Mouse (Mus musculus) heart, postnatal 36 days (tissue): ENCODE data around the gene Zfp28. TPM values are rescaled to one million over a fixed set of nuclear protein-coding genes. Genes with fewer than 3 reads are reported as not detected.

Experiments
- DNase-seq, 2 experiments: peaks; one replicate each; pipeline ENCODE4 v3.0.0; 2021 to 2022
- intact Hi-C: fragments of 180-260 bp; cut with DNase I; formaldehyde crosslinking; loops from one replicate; pipeline ENCODE4 v1.15.1; 2025
- total RNA-seq, 2 experiments: library from RNA; stranded (reverse); gene quantifications; 2 replicates each; pipeline ENCODE4 v1.2.3; 2021

The Zfp28 gene
- total RNA-seq, 2 experiments from 2014 or later, result 2.9 to 3.1 TPM

DNA sequence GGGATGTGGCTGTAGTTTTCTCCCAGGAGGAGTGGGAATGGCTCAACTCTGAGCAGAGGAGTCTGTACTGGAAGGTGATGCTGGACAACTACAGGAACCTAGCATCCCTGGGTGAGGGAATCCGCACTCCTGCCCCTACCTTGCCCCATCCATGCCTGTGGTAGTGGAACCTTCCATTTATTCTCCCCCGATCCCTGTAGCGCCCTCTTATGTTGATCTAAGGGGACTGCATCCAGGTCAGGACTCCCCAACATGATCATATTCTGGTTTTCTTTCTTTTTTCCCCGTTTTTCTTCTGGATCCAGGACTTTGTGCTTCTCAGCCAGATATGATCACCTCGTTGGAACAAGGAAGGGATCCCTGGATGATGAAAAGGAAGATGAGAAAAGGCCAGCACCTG is 6.4 kb downstream of the Zfp28 start:
- DNase-seq, result no peak
- intact Hi-C loops, result loop anchor here (10.0 kb wide), 1 partner anchor 215 kb away; the partner anchor contains the start of gene Zfp444

DNA sequence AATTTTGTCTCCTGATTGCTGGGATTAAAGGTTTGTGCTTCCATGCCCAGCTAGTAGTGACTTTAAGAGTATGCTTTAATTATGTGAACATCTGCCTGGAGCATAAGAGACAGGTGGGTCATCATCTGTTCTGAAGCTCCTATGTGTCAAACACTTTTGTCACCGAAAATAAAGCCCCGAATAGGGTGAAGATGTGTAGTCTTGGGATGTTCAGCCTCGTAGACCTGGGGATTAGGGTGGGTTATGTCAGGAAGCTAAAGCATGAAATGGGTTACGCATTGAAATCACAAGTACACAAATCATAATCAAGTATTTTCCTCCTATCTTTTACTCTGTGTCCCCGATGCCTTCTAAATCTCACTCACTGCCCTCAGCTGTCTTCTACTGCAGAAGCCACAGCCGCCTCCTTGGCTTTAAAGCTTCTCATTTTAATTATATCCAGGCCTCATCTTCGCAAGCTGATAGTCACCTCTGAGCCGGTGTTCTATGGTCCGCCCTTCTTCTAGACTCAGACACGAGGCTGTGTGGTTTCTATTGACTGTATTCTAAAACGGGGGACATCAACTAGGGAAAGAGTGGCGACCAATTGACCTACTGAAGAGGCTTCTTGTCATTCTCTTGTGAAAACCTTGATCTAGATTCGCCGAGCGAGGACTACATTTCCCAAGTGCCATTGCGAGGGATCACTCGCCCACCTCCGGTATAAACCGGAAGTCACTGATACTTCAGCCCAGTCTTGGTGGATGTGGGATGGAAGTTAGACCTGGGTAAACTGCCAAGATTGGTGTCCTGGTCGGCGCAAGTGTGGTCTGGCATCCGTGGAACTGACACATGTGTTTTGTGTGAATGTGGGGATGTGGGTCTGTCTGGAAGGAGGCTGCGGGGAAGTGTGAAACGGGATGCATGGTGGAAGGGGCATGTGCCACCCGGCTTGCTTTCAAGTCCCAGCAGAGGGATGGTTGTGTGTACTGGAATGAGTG is 15.2 kb downstream of the Zfp28 start, which contains the start of gene Smim17:
Gene Smim17, plus strand, starts transcription at position 720 of the 980 bp plus-strand sequence.
- DNase-seq, result peak; percentile 27 to 34
- intact Hi-C loops, result loop anchor here (2.0 kb wide), 1 partner anchor 15 kb away; the partner anchor contains the start of gene Zfp28

DNA sequence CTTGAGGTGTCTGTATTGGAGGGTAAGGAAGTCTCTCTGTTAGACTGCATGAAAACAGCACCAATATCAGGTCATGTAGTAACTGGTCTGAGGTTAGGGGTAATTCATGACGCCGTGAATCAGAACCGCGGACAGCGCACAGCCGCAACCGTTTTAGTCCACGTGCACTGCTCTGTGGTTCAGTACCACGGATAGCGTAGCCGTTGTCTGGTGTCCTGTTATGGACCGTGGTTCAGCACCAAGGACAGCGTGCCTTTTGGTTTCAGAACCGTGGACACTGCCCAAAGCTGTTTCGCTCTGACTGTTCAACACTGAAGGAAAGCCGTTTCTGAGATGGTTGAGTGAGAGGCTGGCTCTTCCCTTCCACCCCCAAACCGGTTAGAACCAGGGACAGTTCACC is 26.9 kb downstream of the Zfp28 start, which contains the start of gene Gm20715:
Gene Gm20715, plus strand, starts transcription at position 235 of the 400 bp plus-strand sequence.
- intact Hi-C loops, result loop anchor here (1.0 to 10.0 kb wide), 3 partner anchors 27 to 265 kb away; partner anchors contain the start of genes Zfp28 and Zfp78
- peak; percentile 93 to 95 for DNase-seq

DNA sequence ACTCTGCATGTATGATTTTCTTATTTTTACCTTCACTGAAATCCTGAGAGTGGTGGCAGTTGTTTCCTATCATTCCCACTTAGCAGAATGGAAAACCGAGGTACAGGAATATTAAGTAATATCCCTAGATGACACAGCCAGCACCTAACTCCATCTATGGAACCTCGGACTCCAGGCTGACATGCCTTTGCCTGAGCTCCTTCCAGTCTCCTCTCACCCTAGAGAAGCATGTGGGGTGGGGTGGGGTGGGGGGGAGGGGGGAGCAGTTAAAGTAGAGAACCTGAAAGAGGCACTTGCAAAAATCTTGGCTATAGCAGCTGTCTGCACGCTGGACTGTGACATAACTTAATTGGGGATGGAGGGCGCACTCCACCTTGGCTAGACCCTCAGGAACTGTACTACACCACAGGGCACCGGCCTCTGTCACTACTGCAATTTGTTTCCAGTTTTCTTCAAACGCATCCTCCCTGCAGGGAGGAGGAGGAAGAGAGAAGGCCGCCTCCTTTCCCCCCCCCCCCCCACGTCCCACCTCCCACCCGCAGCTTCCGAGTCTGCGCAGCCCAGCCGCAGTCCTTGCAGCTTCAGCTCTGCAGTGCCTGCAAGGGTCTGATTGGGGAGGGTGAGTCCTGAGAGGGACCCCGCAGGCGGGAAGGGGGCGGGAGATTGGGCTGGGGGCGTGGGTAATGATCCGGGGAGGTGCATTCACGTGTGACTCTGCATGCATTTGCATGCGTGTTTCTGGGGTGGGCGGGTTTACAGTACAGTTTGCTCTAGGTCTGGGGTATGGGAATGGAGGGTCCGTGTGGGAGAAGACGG is 31.7 kb downstream of the Zfp28 start:
- no peak for DNase-seq
- intact Hi-C loops, result loop anchor here (10.0 kb wide), 1 partner anchor 270 kb away; no protein-coding TSS in a partner anchor

DNA sequence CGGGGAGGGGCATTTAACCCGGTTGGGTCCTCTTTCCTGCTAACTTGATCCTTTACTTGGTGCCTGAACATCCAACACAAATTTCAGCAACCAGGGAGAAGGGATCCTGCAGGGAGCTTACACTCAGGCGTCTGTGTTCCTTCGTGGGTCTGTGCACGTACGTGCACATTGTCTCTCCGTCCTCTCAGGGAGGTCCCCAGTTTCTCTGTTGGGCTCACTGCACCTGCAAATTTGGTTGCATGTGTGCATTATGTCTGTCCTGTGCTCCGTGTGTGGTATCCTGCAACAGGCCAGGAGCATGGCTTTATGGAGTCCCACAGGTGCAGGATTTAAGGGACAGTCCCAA is 32.3 kb downstream of the Zfp28 start:
- no peak for DNase-seq
- intact Hi-C loops, result loop anchor here (10.0 kb wide), 1 partner anchor 271 kb away; no protein-coding TSS in a partner anchor

DNA sequence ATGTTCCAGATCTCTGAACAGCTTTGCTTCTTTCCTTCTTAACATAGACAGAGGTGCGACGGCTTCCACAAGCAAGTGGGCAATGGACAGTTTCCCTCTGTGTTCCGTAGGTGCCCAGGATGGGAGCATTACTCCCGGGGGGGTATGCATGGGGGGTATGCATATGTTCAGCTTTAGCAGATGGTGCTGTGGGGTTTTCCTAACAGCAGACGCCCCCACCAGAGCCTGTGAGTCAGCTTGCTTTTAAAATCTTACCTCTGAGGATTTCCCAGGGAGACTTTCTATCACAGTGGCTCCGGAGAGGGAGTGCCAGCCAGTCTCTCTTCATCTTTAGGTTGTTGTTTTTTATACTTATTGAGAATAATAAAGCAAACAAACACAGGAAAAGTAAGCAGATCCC is 36.8 kb downstream of the Zfp28 start:
- no peak for DNase-seq
- intact Hi-C loops, result loop anchor here (10.0 kb wide), 1 partner anchor 275 kb away; no protein-coding TSS in a partner anchor

DNA sequence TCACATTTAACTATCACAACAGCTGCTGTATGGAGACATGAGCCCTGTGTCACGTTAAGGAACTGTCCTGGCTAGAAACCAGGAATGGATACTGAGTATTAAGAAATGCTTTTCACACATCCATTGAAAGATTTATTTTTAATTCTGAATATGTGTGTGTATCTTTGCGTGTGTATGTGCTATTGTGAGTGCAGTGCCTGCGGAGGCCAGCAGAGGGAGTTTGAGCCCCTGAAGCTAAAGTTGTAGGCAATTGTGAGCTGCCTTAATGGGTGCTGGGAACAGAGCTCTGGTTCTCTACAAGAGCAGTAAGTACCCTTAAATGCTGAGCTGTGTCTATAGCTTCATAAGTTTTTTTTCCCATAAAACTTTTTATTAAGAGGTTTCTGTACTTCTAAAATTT is 46.3 kb downstream of the Zfp28 start:
- no peak for DNase-seq
- intact Hi-C loops, result no loop called here

DNA sequence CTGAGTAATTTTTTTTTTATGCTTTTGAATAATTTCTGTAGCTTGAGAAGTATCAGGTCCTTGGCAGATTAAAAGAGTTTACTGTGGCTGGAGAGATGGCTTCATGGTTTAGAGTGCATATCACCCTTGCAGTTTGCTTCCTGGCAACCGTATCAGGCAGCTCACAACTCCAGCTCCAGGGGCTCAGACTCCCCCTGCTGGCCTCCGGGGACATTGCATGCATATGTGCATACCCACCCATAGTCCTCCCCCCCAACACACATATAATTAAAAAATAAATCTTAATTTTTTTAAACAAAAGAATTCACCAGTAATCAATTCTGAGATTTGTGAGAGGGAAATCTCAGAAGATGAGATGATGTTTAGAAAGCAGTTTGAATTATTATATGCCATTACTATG is 47.2 kb downstream of the Zfp28 start:
- DNase-seq, result peak; percentile 3 to 37
- intact Hi-C loops, result loop anchor here (1.0 to 10.0 kb wide), 3 partner anchors 71 to 844 kb away; partner anchors contain the start of gene Gm45844

DNA sequence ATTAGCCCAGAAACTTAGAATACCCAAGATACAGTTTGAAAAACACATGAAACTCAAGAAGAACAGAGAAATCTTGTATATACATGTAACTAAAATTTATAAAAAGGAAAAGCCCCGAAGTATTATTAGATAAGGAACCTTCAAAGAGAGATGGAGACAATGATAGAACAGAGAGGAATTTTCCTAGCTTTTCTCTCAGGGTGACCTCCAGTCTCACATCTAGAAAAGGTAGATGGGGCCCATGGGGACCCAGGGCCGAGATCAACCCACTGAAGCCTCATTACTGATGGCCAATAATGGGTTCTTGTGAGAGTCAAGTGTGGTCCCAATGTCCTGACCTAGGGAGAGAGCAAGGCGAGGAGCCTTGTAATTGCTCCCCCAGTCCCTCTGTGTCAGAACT is 55.3 kb downstream of the Zfp28 start, which contains the start of gene Olfr1344:
Gene Olfr1344, plus strand, starts transcription at position 301 of the 400 bp plus-strand sequence.
- intact Hi-C loops, result loop anchor here (5.0 to 10.0 kb wide), 2 partner anchors 499 to 836 kb away; partner anchors contain the start of gene Gm45844
- DNase-seq, result no peak

DNA sequence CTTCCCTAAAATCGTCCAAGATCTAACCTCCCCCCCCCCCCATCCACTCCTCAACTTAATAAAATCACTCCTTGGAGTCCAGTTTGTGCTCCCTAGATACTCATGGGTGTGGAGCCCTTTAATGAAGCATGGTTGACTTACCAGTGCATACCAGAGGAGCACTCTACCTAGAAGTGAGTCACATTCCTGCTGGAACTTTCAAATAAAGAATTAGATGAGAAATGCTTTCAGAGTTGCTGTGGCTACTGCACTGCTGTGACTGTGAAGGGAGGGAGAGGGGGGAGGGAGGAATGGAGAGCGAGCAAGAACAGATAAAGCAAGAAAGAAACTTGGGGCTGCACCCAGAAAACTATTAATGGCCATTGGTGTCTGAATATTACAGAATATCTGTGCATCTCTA is 58.1 kb downstream of the Zfp28 start:
- intact Hi-C loops, result no loop called here
- no peak for DNase-seq

Other genes starting within 250 kb of the Zfp28 start
- gene Zfp787, start 227.3 kb upstream of the Zfp28 start, total RNA-seq, result 10 to 100 TPM; 30.2 to 34.0 TPM
- 10 to 100 TPM in 1 of 2 experiments, 1 to 10 TPM in 1; 9.4 to 11.4 TPM for gene Zfp444, start 211.1 kb upstream of the Zfp28 start, total RNA-seq
- not detected for gene Galp, start 186.2 kb upstream of the Zfp28 start, total RNA-seq
- gene Zscan5b, start 161.0 kb upstream of the Zfp28 start, total RNA-seq, result not detected
- gene Epp13, start 130.6 kb upstream of the Zfp28 start, total RNA-seq, result not detected
- gene Zfp667, start 96.7 kb upstream of the Zfp28 start, total RNA-seq, result 1 to 10 TPM; 3.4 to 4.0 TPM
- gene Zfp583, start 52.0 kb upstream of the Zfp28 start, total RNA-seq, result 1 to 10 TPM; 1.1 to 1.8 TPM
- gene Gm3854, start 39.5 kb upstream of the Zfp28 start, total RNA-seq, result under 1 TPM; 0.16 to 0.33 TPM
- 1 to 10 TPM; 2.4 to 3.0 TPM for gene Zfp78, start 20.0 kb upstream of the Zfp28 start, total RNA-seq
- gene Smim17, start 15.4 kb downstream of the Zfp28 start, total RNA-seq, result not detected
- gene Gm20715, start 27.0 kb downstream of the Zfp28 start, total RNA-seq, result not detected
- gene Olfr1344, start 55.4 kb downstream of the Zfp28 start, total RNA-seq, result not detected
- gene Olfr1336, start 72.9 kb downstream of the Zfp28 start, total RNA-seq, result not detected
- gene Olfr1346, start 83.8 kb downstream of the Zfp28 start, total RNA-seq, result not detected
- not detected for gene Olfr5, start 103.6 kb downstream of the Zfp28 start, total RNA-seq
- not detected for gene Olfr1347, start 116.5 kb downstream of the Zfp28 start, total RNA-seq
- gene Olfr1348, start 125.5 kb downstream of the Zfp28 start, total RNA-seq, result not detected
- gene Olfr1349, start 139.7 kb downstream of the Zfp28 start, total RNA-seq, result not detected
- not detected for gene Olfr1350, start 181.5 kb downstream of the Zfp28 start, total RNA-seq